Mouse (Mus musculus) CD4-positive naive resting alpha-beta T cell, adult 76 days (primary cell): ENCODE measurements around the gene LTO1. TPM values are rescaled to one million over a fixed set of nuclear protein-coding genes. Genes with fewer than 3 reads are reported as not detected.

Source experiments
- total RNA-seq: library from RNA; stranded (reverse); gene quantifications from one replicate; pipeline ENCODE4 v1.2.4, GENCODE M21; 2023

LTO1 gene
- total RNA-seq, result 40.7 TPM

DNA sequence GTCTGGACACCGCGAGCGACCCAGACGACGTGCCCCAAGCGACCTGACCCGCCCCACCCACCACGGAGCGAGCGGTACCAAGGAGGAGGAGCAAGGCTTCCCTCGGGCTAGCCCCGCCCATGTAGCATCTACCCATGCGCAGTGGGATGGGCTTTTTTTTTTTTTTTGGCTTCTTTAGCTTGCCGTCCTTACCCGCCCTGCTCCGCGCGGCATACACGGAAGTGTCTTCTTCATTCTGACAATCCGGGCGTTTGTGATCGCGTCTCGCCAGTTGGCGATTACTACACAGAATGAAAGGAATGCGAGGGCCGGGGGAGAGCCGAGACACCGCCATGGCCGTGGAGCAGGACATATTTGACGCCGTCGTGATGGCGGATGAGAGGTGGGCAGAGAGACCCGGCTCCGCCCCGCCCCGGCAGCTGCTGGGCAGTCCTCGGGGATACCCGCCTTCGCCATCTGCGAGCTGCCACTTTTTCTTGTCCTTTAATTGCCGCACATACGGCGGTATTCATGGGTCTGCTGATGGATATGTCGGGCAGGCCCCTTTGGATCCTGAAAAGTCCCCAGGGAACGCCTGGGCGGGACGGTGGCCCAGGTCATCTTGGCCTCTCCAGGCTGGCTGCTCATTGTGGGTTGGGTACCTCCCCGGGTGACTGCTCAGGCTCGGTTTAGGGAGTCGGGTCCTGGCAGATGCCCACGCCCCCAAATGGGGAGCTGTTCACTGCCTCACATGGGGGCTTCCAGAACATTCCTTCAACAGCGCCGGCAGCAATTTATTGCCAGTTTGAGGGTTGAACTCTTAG lies at the start of gene LTO1:
Gene LTO1, plus strand, starts transcription at position 153 of the 803 bp plus-strand sequence.

DNA sequence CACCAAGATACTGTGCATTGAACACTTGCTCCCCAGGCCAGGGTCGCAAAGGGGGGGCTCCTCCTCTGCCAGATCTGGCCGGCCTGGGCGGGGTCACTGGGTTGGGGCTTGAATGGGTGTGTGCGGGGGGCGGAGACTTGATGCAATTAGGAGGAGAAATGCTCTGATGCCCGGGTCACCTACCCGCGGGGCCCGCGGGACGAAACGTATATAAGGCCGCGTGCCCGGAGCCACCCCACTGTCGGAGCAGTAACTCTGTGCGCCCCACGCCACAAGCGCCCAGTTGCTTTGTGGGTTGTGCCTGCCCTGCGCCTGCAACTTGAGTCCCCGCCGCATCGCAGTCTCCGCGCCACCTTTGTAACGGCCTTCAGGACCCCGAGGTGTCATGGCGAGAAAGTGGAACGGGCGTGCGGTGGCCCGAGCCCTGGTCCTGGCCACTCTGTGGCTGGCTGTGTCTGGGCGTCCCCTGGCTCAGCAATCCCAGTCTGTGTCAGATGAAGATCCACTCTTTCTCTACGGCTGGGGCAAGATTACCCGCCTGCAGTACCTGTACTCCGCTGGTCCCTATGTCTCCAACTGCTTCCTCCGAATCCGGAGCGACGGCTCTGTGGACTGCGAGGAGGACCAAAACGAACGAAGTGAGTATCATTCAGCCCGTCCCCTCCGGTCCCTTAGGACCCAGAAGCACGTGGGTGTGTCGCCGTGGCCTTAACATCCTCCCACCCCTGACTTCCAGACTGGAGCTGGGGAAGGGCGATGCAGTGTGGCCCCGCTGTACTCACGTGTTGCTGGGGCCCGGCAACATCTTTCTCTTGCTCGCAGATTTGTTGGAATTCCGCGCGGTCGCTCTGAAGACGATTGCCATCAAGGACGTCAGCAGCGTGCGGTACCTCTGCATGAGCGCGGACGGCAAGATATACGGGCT lies 18.3 kb upstream of the LTO1 start, which contains the start of gene Fgf15:
Gene Fgf15, plus strand, starts transcription at position 238 of the 925 bp plus-strand sequence.

DNA sequence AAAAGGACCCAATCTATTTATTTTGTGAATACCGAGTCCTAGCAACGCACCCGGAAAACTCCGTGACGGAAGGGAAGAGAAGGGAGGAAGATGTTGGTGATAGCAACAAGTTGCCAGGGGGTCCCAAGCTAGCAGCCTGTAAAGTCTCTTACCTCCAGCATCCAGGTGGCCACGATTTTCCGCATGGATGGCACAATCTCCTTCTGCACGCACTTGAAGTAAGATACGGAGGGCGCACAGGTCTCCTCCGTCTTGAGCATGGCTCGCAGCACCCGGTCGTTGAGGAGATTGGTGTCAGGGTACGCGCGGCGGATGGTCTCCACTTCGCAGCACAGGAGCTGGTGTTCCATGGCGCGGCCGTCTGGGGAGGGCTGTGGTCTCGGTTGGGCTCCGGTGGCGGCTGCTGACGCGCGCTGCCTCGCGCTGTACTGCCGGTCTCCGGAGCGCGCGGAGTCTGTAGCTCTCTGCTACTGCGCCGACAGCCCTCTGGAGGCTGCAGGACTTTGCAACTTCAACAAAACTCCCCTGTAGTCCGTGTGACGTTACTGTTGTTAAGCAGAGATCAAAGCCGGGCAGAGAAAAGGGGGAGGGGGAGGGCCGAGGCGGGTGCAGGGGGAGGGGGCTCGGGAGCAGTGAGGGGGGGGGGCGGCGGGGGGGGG lies 24.6 kb downstream of the LTO1 start, which contains the start of gene Ccnd1:
Gene Ccnd1, minus strand, starts transcription at position 582 of the 659 bp plus-strand sequence.

Other genes with a start within 250 kb of the LTO1 start
- gene Ano1, start 163.1 kb upstream of the LTO1 start, total RNA-seq, result 0.56 TPM
- gene Fgf3, start 77.0 kb upstream of the LTO1 start, total RNA-seq, result not detected
- not detected for gene Fgf4, start 67.7 kb upstream of the LTO1 start, total RNA-seq
- gene Fgf15, start 18.6 kb upstream of the LTO1 start, total RNA-seq, result not detected
- 1.8 TPM for gene Ccnd1, start 24.8 kb downstream of the LTO1 start, total RNA-seq